Mouse (Mus musculus): ENCODE measurements around the gene Mthfd1l.

Gene Mthfd1l

DNA sequence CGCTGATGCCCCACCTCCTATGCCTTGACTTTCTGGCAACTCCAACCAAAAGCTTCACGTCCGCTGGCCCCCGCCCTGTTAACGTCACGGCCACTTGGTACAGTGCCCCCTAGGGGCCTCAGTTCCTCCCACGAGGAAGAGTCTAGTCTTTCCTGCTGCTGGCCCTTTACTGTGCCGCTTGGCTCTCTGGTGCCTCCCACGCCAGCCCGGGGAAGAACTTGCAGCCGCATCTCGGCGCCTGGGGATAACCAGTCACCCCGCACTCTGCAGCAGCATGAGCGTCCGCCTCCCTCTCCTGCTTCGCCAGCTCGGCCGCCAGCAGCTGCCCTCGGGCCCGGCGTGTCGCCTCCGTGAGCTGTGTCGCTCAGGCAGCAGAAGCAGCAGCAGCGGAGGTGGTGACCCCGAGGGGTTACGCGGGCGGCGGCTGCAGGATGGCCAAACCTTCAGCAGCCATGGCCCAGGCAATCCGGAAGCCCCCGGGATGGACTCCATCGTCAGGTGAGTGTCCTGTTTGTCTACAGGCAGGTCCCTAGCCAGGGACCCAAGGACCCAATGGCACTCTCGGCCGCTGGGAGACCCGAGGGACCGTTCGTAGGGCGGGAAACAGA is at the start of gene Mthfd1l:
Mthfd1l (plus strand) TSS at position 138 of the 608 bp plus-strand sequence.
- DNase-seq (ENCODE audit: low spot score in 2 of 2): peak; percentile 89 to 94

DNA sequence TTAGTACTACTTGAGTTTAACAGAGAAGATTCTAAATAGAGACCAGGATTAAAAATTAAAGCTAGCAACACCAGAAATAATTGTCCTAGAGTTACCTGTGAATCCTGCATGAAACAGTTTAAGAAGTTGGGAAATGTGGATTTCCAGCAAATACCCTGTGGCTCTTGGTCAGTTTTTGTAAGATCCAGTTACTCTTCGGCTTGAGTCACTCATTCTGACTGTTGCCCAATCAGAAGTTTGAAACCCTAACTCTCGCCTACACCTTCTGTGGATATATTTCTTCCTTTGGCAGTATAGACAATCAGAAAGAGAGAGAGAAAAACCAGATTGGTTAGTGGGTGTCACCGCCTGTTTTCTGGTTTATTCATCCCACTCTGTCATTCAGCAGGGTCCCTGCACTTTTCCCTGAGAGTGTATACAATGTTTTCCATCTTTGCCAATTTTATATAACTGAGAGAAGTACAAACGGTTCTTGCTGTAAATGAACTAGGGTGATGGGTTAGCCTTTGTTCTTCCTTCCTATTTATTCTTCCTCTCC is 44.8 kb upstream of the Mthfd1l start:
- DNase-seq (ENCODE audit: low spot score in 2 of 2): no peak

DNA sequence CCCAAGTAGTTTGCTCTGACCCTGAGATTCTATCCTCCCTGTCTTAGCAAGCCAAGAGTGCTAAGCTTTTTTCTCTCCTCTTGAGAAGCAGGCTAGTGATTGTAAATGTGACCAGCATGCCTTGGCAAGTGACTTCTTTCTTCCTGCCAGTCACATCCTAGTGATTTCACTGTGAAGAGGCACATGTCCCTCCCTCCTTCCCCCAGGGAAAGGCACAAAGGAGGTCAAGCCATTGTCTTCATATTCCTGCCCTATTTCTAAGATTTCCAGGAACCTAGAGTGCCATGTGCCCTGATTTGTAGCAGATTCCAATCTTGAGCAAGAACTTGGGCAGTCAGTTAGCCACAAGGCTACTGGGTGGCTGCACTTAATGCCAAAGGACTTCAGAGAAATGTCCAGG is 41.1 kb upstream of the Mthfd1l start:
- no peak for DNase-seq (ENCODE audit: low spot score in 2 of 2)

DNA sequence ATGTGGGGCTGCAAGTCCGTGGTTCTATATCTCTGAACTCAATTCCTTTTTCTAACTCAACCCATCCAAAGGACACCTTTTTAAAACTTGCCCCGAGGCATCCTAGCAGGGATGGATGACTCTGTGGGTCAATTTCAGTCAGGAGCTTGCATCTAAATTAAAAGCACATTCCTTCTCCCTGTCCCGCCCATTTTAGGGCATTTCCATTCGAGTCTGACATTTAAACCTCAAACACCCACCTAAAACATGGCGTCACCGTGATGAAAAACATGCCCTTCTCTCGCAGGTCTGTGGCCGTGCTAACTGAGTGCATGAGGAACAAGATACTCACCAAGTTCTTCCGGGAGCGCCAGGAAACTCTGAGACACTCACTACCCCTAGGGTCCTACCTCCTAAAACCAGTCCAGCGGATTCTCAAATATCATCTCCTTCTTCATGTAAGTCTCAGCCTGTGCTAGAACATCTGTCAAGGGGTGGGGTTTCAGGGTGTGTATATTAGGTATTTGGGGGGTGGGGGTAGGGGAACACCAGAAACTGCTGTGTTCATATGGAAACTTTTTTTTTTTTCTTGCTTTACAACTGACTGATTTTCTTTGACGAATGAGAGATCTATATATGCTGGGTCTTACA is 39.5 kb upstream of the Mthfd1l start:
- DNase-seq (ENCODE audit: low spot score in 2 of 2): no peak

DNA sequence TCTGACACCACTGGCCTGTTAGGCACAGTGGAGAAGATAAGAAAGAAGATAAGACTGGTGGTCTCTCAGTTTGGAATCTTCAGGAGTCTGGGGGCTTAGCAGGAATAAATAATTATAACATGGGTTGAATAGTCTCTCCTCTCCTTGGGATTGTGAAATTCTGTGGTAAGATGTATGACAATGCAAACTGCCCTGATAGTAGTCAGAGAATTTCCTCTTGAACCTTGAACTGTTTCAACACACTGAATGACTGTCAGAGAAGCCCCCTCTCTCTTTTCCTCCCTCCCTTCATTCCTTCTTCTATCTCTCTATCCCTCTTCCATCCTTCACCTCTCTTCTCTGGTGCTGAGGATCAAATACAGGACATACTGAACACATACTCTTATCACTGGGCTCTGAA is 36.1 kb upstream of the Mthfd1l start:
- no peak for DNase-seq (ENCODE audit: low spot score in 2 of 2)

DNA sequence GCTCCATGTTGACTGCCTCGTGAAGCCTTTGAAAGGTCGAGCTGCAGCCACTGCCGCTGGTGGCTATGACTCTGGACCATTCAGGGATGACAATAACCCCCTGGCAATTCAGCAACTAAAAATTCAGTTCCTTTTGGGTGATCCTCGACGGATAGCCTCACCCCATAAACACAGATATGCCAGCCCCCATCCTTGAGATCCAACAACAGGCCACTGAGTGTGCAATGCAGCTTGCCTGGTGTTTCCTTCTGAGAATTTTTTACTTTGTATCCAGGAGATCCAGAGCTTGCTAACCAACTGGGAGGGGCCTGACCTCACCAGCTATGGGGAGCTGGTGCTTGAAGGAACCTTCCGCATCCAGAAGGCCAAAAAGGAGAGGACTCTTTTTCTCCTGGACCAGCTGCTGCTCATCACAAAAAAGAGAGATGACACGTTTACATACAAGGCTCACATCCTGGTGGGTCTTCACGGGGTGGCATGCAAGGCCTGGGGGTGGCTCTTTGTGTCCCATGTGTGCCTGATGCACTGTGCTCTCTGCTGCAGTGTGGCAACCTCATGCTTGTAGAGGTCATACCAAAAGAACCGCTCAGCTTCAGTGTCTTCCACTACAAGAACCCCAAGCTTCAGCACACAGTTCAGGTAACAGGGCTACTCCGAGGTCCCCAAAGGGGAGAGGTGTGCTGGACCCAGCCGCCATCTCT is 32.9 kb upstream of the Mthfd1l start:
- no peak for DNase-seq (ENCODE audit: low spot score in 2 of 2)

DNA sequence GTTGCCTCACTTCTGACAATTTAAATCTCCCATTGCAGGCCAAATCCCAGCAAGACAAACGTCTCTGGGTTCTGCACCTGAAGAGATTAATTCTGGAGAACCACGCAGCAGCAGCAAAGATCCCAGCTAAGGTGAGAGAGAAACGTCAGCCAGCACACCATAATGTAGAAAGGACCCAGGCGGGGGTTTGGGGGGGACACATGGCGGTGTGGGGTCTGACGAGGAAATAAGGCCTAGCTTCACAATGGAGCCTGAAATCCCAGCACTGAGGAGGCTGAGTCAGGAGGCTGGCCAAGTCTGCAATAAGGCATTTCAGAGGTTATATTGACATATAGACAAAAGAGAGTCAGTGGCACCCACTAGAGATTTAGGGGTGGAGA is 32.3 kb upstream of the Mthfd1l start:
- DNase-seq (ENCODE audit: low spot score in 2 of 2): no peak

DNA sequence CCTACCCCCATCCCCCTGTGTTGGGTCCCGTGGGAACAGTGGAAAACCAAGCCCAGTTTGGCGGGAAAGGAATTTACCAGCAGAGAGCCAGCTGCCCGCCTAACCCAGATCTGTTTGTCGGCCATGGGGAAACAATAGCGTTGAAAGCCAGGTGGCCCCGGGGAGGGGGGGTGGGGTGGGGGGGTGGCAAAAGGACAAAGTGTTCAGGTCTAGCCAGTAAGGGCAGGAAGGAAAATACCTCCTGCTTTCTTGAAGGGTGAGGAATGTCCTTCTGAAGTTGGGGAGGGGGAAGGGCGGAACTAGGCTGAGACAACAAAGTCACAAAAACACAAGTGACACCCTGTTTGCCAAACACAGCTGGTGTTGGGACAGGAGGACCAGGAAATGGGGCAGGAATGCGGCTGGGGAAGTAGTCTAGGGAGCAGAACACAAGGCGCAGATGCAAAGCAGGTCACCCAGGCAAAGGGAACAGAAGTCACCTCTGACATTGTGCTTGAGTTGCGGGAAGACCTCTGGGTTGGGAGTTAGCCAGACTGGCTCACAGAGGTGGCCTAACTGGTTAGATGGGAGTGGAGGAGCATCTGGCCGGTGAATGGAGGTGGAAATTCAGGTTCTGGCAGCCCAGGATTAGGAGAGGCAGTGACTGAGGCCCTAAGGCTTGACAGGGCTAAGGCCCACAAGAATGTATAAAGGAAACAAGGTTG is 31.7 kb upstream of the Mthfd1l start:
- no peak for DNase-seq (ENCODE audit: low spot score in 2 of 2)

DNA sequence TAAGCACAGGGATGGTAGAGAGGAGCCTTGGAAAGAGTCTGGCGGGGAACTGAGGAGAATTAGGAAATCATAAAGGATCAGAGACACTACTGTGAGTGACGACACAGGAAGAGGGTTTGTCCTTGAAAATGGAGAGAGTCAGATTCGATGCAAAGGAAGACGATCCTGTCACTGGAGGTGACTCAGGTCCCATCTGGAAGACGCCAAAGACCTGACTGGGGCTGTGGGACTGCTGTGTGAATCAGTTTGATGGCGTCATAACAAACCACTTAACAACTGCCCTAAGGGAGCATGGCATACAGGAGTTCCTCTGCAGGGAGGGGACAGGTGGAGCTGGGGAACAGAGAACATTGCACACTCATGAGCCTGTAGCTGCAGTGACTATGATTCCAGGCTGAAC is 30.6 kb upstream of the Mthfd1l start:
- DNase-seq (ENCODE audit: low spot score in 2 of 2): no peak

DNA sequence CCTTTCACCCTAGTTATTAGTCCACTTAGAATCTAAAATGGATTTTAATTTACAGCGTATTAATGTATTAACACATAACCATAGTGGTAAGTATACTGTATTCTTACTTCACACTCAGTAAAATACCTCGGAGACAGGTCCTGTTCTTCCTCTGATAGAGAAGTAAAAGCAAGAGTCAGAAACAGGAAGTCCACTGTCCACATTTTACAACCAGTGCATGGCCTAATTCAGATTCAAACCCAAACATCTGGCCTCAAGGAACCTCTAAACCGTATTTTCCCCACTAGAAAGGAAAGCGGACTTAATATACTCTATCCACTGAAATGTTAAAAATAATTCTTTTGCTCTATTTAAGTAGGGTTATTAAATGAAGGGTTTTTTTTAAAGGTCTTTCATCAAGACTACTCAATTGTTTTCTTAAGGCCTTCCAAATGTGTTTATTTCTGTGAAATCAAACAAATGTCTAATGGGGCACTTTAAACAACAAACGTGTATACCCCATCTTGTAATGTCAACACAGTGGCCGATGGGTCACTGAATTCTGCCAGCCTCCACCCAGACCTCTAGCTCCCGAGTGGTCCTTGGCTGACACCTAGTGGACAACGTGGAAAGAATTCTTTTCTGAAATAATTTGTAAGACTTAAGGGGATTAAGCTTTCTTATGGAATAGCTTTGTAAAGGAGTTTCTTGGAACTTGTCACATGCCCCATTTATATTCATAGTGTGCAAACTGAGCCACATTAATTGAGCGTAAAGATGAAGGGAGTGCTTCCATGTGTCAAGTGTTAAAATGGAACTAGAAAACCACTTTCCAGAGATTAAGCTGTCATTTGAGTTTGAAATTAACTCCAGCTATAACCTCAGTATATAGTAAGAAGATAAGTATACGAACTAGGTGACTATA is 29.2 kb upstream of the Mthfd1l start:
- peak; percentile 27 to 71 for DNase-seq (ENCODE audit: low spot score in 2 of 2)

DNA sequence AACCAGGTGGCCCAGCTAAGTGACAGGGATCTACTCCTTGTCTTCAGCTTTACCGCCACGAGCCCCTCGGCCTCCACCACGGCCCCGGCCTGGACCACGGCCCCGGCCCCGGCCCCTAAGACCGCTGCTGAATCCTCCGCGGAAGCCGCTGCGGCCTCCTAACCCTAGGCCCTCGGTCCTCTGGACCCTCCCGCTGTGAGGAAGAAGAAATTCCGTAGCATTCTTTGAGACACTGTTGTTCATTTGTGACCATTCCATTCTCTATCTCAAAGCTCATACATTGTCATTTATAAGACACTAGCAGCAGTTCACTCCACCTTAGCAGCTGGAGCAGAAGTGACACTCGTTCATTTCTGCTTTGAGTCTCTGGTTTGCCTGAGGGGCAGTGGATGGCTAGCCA is 26.0 kb upstream of the Mthfd1l start:
- DNase-seq (ENCODE audit: low spot score in 2 of 2): no peak

DNA sequence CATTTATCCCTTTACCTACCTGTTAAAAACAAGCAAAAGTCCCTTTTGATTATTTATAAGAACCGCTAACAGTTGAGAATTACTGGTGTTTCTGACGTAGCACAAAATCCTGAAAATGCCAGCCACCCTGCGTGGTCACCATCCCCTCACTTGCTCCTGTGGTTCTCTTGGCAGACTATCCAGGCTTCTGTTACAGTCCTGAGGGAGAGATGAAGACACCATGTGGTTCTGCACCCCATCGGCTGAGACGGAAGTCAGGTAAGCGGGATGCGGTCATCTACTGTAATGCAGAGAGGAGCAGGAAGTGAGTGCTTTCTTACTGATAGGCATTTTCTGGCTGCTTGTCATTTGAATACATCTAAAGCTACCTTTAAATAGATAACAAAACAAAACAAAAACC is 25.6 kb upstream of the Mthfd1l start:
- no peak for DNase-seq (ENCODE audit: low spot score in 2 of 2)

DNA sequence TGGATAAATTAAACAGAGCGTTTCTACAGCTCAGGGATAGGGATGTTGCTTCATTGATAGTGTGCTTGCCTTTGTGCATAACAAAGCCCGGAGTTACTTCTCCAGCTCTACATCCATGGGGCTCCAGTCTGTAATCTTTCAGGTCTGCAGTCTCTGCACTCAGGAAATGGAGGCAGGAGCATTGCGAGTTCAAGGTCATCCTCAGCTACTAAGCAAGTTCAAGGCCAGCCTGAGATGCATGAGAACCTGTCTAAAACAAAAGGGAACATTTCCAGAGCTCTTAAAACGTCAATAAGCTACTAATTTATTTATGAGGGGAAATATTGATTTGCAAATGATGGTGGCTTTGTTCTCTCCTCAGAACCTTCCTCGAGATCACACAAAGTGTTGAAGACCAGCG is 23.6 kb upstream of the Mthfd1l start:
- no peak for DNase-seq (ENCODE audit: low spot score in 2 of 2)

DNA sequence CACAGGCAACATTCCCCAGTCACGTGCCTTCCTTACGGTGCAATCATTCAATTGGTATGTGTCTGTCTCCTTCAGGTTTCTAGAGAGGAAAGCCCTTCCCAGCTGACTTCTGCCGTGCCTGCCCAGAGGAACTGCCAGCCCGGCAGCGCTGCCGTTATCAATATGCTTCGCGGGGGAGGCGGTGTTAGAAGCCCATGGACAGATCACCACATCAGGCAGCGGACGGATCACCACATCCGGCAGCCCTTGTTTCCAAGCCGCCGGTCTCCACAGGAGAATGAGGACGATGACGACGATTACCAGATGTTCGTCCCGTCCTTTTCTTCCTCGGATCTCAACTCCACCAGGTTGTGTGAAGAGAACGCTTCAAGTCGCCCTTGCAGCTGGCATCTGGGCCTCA is 16.4 kb upstream of the Mthfd1l start:
- DNase-seq (ENCODE audit: low spot score in 2 of 2): no peak

DNA sequence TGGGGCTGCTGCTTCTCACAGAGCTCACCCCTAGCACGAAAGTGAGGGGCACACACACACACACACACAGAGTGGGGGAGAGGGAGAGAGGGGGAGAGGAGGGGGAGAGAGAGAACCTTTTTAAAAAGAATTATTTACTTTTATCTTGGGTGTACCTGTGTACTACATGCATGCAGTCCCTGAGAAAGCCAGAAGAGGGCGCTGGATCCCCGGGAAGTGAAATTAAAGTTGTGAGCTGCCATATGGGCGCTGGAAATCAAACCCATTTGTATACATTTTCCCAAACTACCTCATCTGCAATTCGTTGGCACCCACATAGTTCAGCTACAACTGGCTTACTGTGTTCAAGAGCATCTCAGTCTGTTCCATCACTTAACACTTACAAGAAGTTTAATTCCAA is 14.3 kb upstream of the Mthfd1l start:
- DNase-seq (ENCODE audit: low spot score in 2 of 2): no peak

DNA sequence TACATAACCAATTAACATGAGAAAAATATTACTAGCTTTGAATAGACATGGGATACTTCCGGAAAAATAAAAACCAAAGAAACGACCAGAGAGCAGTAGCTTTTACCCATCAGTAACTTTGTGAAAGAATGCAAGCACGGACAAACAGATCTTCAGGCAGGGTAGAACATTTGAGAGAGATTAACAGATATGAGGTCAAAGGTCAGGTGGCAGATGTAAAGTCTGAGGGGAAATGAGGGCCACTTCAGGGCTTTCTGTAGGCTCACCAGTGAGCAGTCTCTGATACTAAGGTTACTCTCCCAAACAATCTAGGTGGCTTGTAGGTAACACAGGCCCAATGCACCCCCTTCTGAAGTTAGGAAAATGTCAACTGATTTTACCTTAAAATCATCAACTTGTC is 3.9 kb upstream of the Mthfd1l start:
- DNase-seq (ENCODE audit: low spot score in 2 of 2): no peak

DNA sequence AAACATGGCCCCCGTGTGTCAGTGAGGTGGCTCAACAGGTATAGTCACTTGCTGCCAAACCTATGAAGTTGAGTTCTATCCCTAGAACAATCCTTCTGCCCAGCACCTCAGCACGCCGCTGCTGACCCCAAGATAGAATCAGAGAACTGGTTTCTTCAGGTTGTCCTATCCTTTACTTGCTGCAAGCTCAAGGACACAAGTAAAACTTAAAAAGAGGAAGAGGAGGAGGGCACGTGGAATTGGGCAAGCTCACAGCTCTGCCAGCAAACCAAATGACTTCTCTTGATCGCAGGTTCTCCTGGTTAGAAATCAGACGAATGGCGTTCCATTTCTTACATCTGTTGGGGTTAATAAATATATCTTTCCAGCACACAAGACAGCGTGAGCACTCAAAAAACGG is 681 bp upstream of the Mthfd1l start:
- no peak for DNase-seq (ENCODE audit: low spot score in 2 of 2)

DNA sequence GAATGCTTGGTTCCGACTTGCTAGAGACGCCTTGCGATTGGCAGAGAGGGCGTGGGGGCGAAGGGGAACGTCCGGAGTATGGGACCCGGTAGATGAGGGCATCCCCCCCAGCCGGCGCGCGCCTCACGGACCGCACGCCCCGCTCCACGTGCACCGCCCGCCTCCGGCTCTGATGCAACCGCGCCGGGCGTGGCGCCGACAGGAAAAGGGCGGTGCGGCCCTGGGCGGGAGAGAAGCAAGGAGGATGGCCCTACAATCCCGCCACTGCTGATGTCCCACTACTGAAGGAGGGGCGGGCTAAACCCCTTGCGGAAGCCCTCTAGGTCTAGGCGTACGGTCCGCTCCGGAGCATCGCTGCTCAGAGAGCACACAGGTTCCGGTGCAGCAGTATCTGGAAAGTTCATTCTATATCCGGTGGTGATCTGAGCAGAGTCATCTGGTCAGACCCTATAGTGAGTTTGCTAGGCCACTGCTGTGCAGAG is 712 bp downstream of the Mthfd1l start:
- peak; percentile 88 to 93 for DNase-seq (ENCODE audit: low spot score in 2 of 2)

DNA sequence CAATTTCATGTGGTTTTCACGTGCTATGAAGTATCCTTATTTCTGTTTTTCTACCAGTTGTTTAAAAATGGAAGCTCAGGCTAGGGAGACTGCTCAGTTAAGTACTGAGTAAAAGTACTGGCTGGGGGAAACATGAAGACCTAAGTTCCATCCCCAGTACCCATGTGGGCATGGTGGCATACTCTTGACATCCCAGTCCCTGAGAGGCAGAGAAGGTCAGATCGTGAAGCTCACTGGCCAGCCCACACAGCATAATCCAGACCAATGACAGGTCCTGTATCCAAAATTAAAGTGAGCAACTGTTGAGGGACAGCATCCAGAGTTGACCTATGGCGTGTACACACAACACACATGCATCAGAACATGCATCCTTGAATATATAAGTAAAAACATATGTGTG is 1.5 kb downstream of the Mthfd1l start:
- no peak for DNase-seq (ENCODE audit: low spot score in 2 of 2)

DNA sequence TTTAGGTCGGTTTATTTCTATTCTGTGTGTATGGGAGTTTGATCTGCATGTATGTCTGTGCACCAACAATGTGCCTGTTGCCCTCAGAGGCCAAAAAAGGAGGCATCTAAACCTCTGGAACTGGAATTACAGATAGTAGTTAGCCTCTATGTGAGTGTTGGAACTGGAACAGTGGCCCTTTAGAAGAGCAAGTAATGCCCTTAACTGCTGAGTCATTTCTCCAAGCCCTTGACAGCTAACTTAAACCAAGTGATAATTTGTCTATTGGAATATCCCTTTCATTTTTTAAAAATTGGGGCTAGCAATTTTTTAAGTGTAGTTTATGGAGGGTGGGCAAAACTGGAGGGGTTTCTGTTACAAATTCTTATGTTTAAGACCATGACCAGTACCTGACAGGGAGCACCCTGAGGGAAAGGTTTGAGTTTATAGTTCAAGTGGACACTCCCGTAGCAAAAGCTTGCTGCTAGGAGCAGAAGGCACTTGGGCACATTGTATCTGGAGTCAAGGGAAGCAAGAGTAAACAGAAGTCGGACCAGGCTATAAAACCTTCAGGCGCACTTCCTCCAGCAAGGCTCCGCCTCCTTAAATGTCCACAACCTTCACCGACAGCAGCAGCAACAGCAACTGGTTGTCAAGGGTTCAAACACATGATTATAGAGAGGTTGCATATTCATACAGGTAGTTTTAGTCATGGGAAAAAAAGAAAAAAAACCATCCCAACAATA is 3.1 kb downstream of the Mthfd1l start:
- no peak for DNase-seq (ENCODE audit: low spot score in 2 of 2)

DNA sequence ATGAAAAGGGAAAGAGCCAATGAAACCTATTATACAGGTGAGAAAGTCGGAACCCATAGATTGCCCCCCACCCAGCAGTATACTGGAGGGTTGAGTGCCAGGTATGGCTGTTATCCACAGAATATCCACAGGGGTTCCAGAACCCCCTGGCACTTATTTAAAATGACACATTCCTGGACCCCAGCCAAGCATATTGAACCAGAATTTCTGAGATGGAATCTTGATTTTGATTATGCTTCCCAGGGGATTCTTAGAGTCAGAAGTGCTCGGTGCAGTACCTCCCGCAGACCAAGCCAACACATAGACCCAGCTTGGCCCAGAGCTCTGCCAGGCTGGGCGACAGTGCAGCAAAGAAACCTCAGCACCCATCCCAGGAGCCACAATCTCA is 3.7 kb downstream of the Mthfd1l start:
- no peak for DNase-seq (ENCODE audit: low spot score in 2 of 2)

All from spleen, postnatal 4 days (tissue).